Mouse (Mus musculus) lung, postnatal 10 days (tissue): Measurements from ENCODE around the gene Gm42906.

Experiments used
- DNase-seq: peaks from one replicate; pipeline ENCODE4 v3.0.0; 2021

Gene Gm42906

DNA sequence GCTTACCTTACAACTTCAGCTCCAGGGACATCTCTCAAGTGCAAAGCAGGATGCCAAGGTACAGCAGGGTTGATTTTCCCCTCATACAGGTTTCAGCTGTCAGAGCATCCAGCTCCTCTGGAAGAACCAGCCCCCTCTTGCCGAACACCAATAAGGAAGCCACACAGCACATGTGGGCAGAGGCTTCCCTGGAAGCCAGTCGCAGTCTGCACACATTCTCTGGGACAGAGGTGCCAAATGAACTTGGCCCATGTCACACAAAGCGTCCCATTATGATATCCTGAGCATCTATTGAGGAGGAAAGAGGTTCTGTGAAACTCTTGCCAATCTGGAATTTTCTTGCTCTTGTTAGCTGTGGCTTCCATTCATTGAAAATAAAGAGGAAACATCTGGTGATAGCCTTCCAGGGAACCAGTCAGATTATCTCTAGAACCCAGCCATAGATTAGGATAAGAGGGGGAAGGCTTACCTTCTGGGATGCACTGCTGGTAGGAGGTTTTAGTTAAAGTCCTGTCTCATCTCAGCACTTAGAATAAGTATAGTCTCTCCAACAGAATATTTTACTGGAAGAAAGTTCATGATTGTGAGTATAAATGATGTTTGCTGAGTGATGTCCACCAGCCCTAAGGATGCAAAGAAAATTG, at the start of gene Gm42906:
Gene Gm42906 (minus strand): TSS at position 51 of the 644 bp plus-strand sequence.
- DNase-seq: no peak

DNA sequence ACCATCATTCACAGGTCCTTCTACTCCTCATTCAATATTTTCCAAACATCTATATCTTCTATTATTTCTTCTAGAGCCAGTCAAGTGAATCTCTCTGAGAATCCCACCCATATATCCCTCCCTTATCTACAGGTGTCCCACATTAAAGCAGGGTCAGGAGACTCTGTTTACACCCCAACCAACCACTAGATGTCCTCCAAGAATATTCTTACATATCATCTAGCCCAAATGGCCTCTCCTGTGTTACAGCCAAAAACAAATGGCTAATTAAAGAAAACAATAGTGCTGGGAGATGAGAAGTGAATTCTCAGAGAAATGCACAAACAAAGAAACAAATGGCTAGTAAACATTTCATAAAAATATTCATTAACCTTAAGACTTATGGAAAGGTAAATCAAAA, 17.7 kb upstream of the Gm42906 start:
- DNase-seq: no peak

DNA sequence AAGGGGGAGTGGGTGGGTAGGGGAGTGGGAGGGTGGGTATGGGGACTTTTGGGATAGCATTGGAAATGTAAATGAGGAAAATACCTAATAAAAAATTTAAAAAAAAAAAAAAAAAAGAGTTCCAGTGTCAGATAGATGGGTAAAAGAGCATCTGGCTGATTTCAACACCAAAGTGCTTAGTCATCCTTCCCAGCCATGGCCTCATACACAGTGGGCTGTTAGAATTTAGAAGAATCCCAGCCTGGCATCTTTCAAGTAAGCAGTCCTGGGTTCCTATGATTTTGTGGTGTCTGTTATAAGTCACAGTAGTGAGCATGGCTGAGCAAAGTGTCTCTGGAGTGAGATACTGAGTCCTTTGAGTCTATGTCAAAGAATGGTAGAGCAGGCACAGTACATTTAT, 7.1 kb upstream of the Gm42906 start:
- DNase-seq: no peak

DNA sequence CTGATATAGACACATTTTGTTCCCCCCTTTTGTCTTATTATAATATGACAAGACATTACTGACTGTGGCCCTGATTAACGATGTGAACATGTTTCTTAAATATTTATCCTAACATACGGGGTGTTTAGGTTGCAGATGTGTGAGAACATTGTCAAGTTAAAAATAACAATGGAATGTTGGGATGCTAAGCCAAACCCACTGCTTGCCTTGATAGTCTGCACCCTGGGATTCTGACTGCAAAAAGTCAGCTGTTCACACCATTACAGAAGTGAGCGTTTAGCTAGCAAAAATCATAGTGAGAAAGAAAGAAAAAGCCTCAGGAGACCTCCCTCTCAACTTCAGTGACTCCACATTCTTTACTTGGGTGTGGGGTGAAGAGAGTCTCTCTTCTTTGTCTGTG, 1.5 kb downstream of the Gm42906 start:
- DNase-seq: peak; percentile 32

DNA sequence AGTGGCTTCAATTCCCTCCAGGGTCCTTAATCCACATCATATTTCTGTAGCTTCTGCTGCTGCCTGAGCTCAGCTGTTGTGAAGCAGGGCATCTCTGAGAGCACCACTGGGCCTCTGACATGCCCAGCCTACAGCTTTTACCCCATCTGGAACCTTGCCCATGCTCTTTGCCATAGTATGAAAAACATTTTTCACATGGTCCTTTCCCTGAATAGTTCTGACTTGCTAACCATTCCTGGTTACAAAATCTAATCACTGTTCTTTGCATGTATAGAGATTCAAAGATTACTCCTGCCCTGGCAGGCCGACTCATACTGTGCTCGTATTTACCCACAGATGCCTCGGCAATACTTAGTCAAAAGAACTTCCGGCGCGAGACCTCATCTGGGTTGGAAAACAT, 5.3 kb downstream of the Gm42906 start:
- DNase-seq: no peak

DNA sequence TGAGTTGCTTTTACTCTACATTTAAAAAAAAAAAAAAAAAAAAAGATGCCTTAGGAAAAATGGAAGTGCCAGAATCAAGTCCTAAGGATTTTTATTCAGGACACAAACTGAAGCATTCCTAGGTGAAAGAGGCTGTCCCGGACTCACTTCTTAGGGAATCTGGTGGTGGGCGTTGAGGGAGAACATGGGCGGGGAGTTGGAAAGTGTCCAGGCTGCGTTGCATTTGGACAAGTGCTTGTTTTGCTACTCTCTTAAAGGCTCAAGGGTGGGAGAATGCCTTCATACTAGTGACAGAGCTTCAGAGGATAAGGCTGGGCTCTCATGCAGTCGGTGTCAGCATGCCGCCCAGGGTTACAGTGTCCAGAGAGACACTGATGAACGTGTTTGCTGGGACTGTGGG, 6.1 kb downstream of the Gm42906 start:
- DNase-seq: peak; percentile 51

DNA sequence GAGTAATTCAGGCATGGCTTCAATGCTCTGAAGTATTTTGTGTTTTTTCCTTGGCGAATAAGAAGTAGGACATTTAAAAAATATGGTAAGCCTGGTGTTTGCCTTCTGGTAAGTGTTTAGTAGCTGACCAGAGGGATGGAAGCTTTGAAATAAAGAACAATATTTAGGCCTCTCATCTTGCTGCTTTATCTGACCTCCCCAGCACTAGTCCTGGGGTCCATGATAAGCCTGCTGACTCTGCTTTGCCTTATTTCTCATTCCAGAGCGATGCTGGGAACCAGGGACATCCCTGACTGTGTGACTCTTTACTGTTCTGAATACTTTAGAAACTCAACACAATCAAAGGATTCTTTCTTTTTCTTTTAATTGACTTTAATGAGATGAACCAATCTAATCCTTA, 9.4 kb downstream of the Gm42906 start:
- no peak for DNase-seq

DNA sequence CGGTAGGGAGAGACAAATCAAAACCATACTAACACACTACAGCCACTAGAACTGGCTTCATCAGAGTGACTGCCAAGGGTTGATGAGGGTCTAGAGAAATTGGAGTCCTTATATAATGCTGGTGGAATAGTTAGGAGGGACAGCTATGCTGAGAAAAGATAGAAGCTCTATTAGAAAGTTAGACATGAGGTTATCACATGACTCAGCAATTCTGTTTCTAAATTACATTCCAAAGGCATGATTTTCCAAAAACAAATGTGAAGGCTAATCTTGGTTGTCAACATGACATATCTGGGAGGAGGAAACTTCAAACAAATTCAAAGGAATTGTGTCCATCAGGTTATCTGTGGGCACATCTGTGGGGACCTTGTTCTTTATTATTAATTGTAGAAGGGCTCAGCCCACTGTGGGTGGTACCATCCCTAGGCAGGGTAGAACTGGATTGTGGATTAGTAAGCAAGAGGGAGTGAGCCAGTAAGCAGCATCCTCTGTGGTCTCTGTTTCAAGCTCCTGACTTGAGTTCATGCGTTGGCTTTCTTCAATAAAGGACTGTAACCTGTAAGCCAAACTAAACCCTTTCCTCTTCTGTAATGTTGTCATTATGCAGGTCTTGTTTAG, 10.4 kb downstream of the Gm42906 start:
- DNase-seq: no peak

DNA sequence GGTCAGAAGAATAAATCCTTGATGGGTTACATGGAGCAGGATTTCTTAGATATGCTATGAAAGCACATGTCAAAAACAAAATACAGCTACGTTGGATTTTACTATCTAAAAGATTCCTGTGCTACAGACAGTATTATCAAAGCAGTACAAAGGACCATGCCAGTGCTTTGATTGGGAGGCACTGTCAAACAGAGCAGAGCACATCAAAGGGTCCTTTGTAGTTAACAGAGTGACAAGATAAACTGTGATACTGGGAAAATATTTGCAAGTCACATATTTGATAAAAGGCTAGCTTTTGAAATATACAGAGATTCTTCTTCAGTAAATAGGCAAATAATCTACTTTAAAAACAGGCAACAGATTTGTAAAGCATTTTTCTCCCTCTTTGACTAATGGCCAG, 11.0 kb downstream of the Gm42906 start:
- no peak for DNase-seq

DNA sequence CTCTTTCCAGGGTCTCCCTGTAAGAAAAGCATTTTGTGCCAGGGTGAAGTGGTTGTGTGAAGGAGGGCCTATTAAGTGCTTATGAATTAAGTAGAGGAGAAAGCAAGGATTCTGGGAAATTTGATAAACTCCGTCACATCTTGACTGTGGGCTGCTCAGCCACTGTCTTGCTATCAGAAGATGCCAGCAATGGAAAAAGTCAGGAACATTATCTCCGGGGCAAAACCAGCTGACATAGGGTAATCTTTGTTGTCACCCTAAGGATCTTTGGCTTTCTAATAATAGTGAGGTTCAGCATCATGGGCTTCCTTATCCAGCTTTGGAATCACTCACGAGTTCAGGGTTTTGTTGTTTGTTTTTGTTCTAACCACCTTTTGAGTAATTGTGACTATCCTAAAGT, 14.3 kb downstream of the Gm42906 start:
- DNase-seq: no peak

DNA sequence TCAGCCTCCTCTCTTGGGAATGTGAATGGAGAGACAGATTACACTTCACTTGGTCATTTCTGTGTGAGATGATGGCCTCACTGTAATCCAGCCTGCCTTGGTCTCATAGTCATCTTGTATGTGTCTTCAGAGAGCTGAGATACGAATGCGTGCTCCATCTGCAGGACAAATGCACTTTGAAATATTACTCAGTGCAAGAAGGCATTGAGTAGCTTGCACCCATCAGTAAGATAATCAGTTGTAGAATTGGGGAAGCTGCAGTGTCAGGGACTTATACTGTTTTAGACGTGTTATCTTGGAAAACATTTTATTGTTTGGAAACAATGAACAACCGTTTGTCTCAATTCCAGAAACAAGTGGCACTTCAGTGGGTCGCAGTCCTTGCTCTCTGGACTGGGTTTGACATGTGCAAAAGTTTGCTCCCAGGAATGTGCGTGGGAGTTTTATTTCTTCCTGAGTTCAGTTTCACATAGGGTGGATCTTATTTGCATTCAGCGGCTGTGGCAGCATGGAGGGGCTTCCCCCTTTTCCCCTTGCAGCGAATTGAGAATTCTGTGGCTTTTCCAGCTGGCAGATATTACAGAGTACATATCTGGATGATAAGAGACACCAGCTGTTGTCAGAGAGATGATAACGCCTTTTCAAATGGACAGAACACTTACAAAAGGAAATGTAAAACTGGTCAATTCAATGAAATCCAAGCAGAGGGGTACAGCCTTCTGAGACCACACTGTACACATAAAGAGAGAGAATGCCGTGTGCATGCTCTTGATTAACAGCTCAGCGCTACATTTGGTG, 15.1 kb downstream of the Gm42906 start:
- DNase-seq: no peak

DNA sequence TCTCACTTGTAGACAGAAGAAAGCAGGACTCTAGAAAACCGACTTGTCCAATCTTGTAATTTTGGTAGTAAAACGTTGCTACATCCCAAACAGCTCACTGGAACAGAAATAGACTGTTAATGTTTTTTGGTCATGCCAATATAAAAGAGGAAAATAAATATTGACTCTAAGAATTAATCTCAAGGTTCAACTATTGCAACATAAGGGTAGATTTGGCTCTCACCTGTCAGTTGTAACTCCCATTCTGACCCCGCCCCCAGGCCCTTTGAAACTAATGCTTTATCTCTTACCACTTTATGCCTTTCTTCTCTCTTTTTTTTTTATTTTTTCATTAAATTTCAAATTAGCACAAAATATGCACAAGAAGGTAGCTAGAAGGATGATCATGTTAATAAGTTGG, 18.0 kb downstream of the Gm42906 start:
- DNase-seq: no peak

DNA sequence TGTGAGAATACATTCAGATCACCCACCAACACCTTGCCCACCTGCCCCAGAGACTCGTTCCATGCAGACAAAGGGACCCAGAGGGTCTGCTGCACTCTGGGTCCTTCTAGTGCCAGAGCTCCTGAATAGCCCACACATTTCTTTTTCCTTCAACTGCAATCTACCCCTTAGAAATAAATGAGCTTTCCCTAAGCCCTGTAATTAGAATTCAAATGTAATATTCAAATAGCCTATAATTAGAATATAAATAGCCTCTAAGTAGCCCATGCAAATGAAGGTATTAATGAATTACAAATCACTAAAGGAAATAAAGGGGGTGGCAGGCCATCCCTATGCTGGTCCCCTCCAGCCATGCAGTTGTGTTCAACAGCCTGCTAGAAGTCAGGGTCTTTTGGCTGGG, 18.7 kb downstream of the Gm42906 start:
- no peak for DNase-seq

DNA sequence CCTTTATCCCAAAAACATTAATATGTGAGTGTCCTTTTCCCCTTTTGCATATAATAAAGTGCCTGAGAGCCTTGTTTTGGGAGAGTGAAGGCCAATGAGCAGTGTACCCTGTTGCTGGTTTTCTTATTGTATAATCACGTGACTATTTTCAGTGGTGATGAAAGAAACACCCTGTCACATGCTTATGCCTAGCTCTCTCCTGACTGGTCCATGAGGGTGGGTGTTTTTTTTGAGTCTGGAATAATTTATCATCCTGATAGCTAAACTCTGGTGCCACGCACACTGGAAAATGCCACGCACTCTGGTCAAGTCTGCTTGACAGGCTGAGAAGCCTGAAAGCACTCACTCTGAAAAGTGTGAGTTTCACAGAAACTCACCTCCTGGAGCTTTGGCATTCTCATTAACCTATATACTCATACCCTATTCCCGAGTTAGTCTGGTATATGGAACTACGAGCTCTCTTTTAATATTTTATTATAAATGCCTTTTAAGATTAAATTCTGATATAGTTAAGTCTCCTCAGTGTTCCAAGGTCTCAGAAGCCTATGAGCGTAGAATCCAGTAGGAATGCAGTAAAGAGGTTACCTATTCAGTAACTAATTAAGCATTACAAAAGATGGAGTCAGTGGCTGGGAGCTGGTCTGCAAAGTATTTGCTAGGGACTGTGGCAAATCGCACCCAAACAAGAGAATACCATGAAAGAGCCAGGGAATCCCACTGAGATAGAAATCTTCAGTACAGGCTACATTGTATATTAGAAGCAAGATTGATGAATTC, 19.7 kb downstream of the Gm42906 start:
- DNase-seq: no peak

DNA sequence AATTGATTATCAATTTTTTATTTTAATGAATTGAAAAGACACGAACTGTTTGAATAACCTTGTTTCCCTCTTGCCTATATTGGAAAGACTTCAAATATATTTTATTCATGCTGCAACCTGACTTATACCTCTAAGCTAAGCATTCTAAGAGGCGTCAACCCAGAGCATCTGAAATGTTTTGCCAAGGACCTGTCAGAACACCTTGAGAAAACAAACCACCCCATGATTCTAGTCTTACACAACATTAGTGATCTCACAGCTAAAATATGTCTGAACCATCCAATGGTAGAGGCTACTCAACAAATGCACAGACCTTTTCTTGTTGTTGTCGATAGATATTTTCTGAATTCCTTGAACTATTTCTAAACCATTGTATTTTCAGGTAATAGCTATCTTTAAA, 20.5 kb downstream of the Gm42906 start:
- DNase-seq: no peak

DNA sequence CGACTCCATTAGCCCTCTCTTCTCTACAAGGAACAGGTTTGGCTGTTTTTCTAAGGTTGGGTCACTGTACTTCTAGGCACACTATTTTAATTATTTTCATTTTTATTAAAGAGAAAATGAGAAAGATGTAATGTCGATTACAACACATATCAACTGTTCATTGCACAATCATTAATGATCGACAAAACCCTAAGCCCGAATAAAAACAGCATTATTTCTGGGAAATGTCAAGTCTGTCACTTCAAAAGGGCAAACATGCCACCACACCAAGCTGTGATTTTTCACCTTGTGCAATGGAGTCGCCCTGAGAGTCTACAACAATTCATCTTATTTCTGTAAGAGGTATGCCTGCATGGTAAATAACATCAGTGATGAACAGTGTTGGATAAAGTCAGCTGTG, 21.7 kb downstream of the Gm42906 start:
- DNase-seq: no peak

DNA sequence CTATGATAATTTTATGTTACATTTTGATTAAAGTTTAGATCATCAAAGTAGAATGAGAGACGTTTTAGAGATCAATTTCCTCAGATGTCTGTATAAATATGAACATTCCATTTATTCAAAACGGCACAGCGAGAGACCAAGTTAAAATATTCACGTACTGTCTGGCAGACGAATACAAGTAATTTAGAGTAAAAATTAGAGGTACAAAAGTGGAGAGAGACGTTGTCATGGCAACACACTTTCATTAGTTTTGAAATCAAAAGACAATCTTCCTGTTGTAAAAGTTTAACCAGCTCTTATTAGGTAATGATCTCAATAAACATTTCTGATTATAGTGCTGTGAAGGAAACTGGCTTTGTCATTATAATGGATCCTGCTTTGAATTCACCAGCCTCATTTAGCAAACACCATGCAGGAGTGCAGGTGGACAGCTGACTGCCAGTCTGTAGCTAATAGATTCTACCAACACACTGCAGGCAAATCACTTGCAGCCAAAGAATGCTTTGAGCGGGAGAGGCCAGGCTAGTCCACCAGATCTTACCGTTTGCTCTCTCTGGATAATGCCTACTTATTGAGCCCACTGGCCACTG, 22.6 kb downstream of the Gm42906 start:
- no peak for DNase-seq

DNA sequence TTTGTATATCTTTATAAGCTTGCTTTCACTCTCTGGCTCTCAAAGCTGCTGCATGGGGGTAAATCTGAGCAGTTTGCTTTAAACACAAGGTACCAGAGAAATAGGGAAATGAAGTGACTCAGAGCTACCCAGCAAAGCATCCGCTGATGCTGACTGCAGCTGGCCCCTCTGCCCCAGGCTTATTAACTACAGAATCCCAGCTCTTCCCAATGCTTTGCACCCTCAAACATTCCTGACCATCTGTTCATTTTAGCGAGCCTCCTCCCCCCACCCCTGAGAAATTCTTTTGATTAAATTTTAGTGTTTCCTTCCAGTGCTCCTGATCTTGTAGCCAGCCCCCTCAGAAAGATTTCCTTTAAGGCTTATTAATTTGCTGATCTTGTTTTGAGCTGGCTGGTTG, 24.4 kb downstream of the Gm42906 start:
- DNase-seq: no peak

DNA sequence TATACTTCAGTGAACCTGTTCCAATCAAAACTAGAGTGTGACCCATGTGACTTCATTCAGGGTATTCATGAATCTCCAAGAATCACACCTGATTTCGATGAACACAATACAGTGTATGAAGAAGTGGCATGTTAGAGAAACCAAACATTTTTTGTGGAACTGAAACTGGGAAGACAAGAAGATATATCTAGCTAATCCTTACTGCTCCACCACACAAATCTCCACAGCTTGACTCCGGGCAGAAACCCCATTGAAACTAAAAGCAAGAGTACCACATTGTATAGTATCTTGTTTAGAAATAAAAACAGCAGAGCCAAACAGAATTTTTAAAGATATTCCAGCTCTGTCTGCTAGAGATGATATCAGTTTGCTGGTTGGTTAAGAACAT, 27.4 kb downstream of the Gm42906 start:
- no peak for DNase-seq

DNA sequence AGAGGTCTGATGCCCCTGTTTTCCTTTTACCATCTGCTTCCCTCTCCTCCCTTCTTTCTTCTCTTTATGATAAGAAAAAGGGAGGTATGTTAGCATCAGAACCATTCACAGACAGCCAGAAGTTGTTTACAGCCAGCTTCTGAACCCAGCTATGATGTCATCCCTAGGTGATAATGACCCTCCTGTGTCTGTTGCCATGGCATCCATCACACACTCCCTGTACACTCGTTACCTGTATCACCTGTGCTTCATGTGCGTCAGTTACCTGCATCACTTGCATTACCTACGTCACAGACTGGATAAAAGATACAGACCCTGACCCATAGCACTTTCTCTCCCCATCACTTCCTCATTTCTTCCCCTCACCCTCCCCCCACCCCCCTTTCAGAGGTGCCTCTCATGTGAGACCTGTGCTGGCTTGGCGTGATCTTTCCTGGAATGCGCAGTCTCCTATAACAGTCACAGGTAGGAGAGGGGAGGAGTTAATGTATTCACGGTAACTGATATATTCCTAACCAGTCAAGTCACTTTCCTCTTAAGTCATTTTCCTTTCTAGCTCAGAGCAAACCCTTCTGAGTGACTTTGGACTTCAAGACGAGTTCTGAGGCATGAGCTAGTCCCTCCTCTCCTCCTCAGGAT, 27.9 kb downstream of the Gm42906 start:
- DNase-seq: no peak

DNA sequence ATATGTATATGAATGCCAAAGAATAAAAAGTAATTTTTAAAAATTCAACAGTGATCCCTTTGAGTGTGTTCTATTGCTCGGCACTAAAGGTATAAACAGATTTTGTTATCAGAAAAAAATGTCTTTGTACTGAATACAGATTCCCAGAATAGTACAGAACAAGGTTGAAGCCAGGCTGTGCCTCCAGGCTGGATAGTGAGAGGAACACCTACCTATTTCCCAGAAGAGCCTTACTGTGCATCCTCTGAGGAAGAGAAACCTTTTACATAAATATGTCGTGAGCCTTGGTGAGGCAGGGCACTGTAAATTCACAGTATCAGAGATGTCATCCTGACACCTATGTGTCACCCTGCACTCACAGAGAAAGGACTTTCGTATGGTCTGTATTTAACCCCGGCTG, 31.8 kb downstream of the Gm42906 start:
- DNase-seq: no peak

DNA sequence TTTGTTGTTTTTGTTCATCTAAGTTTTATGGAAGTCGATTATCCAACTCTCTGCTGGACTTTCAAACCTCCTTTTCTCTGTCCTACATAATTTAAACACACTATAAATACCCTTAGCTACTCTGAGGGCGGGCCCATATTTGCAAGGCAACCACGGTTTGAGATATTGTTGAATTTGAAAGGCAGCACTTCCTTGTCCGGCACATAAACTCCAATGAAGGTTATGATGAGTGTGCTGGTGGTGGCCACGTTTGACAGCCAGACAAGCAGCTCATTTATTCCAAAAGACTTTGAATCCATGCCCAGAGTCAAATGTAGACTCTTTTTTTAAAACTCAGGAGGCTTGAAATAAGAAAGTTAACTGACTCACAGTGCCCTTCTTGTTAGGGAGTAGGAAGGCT, 33.3 kb downstream of the Gm42906 start:
- peak; percentile 19 for DNase-seq
